ENCODE assay signal across 27 mouse cellular contexts in the genomic region with DNA sequence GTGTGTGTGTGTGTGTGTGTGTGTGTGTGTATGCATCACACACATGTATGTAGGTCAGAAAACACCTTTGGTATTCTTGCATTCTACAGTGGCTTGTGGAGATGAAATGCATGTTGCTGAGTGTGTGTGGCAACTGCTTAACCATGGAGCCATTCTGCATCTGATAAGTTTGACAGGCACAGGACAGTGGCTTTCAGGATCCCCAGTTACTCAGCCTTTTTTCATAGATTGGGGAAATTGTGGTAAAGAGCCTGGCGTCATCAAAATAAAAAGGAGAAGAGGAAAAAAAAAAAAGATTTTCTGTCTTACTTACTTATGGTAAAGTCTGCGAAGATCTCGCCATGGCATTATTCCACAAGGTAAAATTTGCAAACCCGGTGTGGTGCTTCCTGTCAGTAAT. TPM values are rescaled to one million over a fixed set of nuclear protein-coding genes. Genes with fewer than 3 reads are reported as not detected.
DNase-seq lines count a peak whose midpoint lies in the region; ATAC-seq and TF ChIP-seq lines count a peak whose summit lies in the region.
"Had no signal": no experiment of that assay in that cellular context is flagged by ENCODE, and none has a peak within 500 bp of the region (broad histone marks: within the 10 kb centered on the region; RNA-seq: fewer than 3 reads in every experiment).

No protein-coding gene starts in this region.

- ATAC-seq in common myeloid progenitor, adult 5-6 weeks (replicated peaks; ENCODE audit: low read depth, poor library complexity, severe bottlenecking): peak; percentile 91
- peak; percentile 86 for ATAC-seq in megakaryocyte progenitor cell, adult 5-6 weeks (replicated peaks; ENCODE audit: poor library complexity)
- ATAC-seq: forebrain, embryonic 16.5 days; hindbrain, embryonic 16.5 days; intestine, embryonic 16.5 days; liver, embryonic 12.5 days; midbrain, embryonic 16.5 days; Patski had no signal

- H3K9ac ChIP-seq in CH12.LX (ENCODE audit: insufficient read depth, low read depth): no peak overlapping the region
- H3K9ac ChIP-seq: embryonic facial prominence, embryonic 15.5 days; limb, embryonic 12.5 days; liver, embryonic 12.5 days had no signal

- H3K36me3 ChIP-seq in CH12.LX (replicated peaks in 1 of 2; ENCODE audit: control insufficient read depth in 1 of 2, insufficient read depth in 1 of 2, low read length in 1 of 2): no peaks in the 10 kb centered on the region
- H3K36me3 ChIP-seq: embryonic facial prominence, embryonic 15.5 days; heart, embryonic 10.5 days; hindbrain, embryonic 10.5 days; limb, embryonic 12.5 days; liver, embryonic 12.5 days had no signal

- TF ChIP-seq RAD21 in CH12.LX (IDR thresholded peaks at IDR 0.05; ENCODE audit: low read depth, low read length): no peak

- no peak overlapping the region for H3K27ac ChIP-seq in CH12.LX (ENCODE audit: insufficient read depth, low read depth)
- H3K27ac ChIP-seq: embryonic facial prominence, embryonic 15.5 days; heart, embryonic 10.5 days; hindbrain, embryonic 10.5 days; limb, embryonic 12.5 days; liver, embryonic 12.5 days; stomach, postnatal 0 days had no signal

- no peak for TF ChIP-seq EP300 in CH12.LX (IDR thresholded peaks at IDR 0.05; ENCODE audit: low read length)

- peaks cover 12 to 54% of the 10 kb centered on the region in 2 experiments for H3K4me1 ChIP-seq in CH12.LX (ENCODE audit: control insufficient read depth in 1 of 2, insufficient read depth in 2 of 2)
- H3K4me1 ChIP-seq: embryonic facial prominence, embryonic 15.5 days; heart, embryonic 10.5 days; hindbrain, embryonic 10.5 days; limb, embryonic 12.5 days; liver, embryonic 12.5 days had no signal

- no peaks in the 10 kb centered on the region for H3K27me3 ChIP-seq in CH12.LX (replicated peaks)
- H3K27me3 ChIP-seq: embryonic facial prominence, embryonic 15.5 days; limb, embryonic 12.5 days; liver, embryonic 12.5 days; Patski had no signal

- no peak overlapping the region for H3K4me2 ChIP-seq in CH12.LX (ENCODE audit: insufficient read depth, low read depth, poor library complexity, severe bottlenecking)
- H3K4me2 ChIP-seq: embryonic facial prominence, embryonic 15.5 days; limb, embryonic 12.5 days; liver, embryonic 12.5 days had no signal

- dilution Hi-C loops in CH12.LX (cut with MboI; ENCODE audit: extremely low pct_ligation_motif_present, extremely low pct_unique_long_range_greater_than_20kb, low sequenced_read_pairs): no loop called here

- TF ChIP-seq POLR2A in CH12.LX (IDR thresholded peaks at IDR 0.05; ENCODE audit: low read depth, low read length): no peak

- TF ChIP-seq CTCF in CH12.LX (conservative IDR thresholded peaks at IDR 0.05 in 1 of 2, IDR thresholded peaks at IDR 0.05 in 1 of 2; ENCODE audit: low read depth in 2 of 2, low read length in 2 of 2): no peak

- H3K9me3 ChIP-seq in CH12.LX (replicated peaks; ENCODE audit: low read length): peaks cover 14% of the 10 kb centered on the region
- H3K9me3 ChIP-seq: embryonic facial prominence, embryonic 15.5 days; heart, embryonic 10.5 days; hindbrain, embryonic 10.5 days; limb, embryonic 12.5 days; liver, embryonic 12.5 days had no signal

- no peak overlapping the region for H3K4me3 ChIP-seq in CH12.LX (replicated peaks in 1 of 3; ENCODE audit: low read depth in 2 of 3, low read length in 2 of 3, poor library complexity in 1 of 3)
- H3K4me3 ChIP-seq: embryonic facial prominence, embryonic 15.5 days; heart, embryonic 10.5 days; hindbrain, embryonic 10.5 days; limb, embryonic 12.5 days; liver, embryonic 12.5 days had no signal

- H3K79me2 ChIP-seq in CH12.LX (replicated peaks; ENCODE audit: control insufficient read depth, extremely low read depth, insufficient read depth, poor library complexity, severe bottlenecking): no peaks in the 10 kb centered on the region

- peak; percentile 76 for DNase-seq in 416B (ENCODE audit: low read depth)
- DNase-seq in CH12.LX (ENCODE audit: extremely low read depth): no peak
- DNase-seq in urinary bladder, postnatal 4 days (ENCODE audit: low spot score in 2 of 2): no peak
- no peak for DNase-seq in left cerebral cortex, adult 9 months (ENCODE audit: low spot score in 2 of 2)
- no peak for DNase-seq in right cerebral cortex, adult 2 months (ENCODE audit: low spot score in 2 of 2)
- DNase-seq: adrenal gland, adult 2 months; cerebellum, adult 8-10 months; cerebellum, postnatal 36 days; gastrocnemius, postnatal 36 days; kidney, adult 9 months; kidney, postnatal 25 days; layer of hippocampus, postnatal 36 days; lung, adult 2 months; right cerebral cortex, adult 18-20 months had no signal

- in situ Hi-C loops in CH12.LX (cut with MboI; ENCODE audit: low pct_ligation_motif_present, low pct_unique_long_range_greater_than_20kb, low sequenced_read_pairs): loop anchor here (5.0 kb wide), 1 partner anchor 39 kb away; no protein-coding TSS in a partner anchor

TF ChIP-seq in CH12.LX, 34 proteins besides CTCF, POLR2A, EP300 and RAD21:
- TF ChIP-seq UBTF (IDR thresholded peaks at IDR 0.05; ENCODE audit: low read depth, low read length) (no peak), KAT2A (IDR thresholded peaks at IDR 0.05; ENCODE audit: insufficient replicate concordance, low read length) (no peak), ZNF384 (IDR thresholded peaks at IDR 0.05; ENCODE audit: low read depth, low read length) (0 out of 2 replicates have a peak, but pooled peaks have one; percentile 18), HCFC1 (IDR thresholded peaks at IDR 0.05; ENCODE audit: low read depth, low read length) (no peak), BHLHE40 (IDR thresholded peaks at IDR 0.05; ENCODE audit: low read depth, low read length) (no peak), ZKSCAN1 (IDR thresholded peaks at IDR 0.05; ENCODE audit: borderline replicate concordance, low read depth, low read length) (no peak)

RNA-seq across cellular contexts. Expression of a gene that starts 53.6 kb away (rescaled TPM):
- total RNA-seq in CH12.LX (2012; rRNA removed): 32.1 and 37.6 TPM in 2 replicates
- total RNA-seq in CH12.LX (2014; rRNA removed): 53.9 and 61.0 TPM in 2 replicates
- polyA plus RNA-seq in CH12.LX (2012; ENCODE audit: insufficient read length, low read depth): 61.8 and 67.6 TPM in 2 replicates
- total RNA-seq in common myeloid progenitor, adult 5-6 weeks (2017): 34.2 and 39.1 TPM in 2 replicates
- 32.0 and 35.0 TPM in 2 replicates for total RNA-seq in megakaryocyte progenitor cell, adult 5-6 weeks (2015)
- 17.8 and 22.7 TPM in 2 replicates for total RNA-seq in megakaryocyte progenitor cell, adult 5-6 weeks (2017)
